Mouse (Mus musculus) central nervous system, embryonic 18 days (tissue): Measurements from ENCODE around the gene Olfr740. TPM values are rescaled to one million over a fixed set of nuclear protein-coding genes. Genes with fewer than 3 reads are reported as not detected.

Source experiments
- polyA plus RNA-seq: library from polyadenylated mRNA; depleted of rRNA; stranded (reverse); fragments of >200 nt; gene quantifications from 2 replicates; pipeline ENCODE4 v1.2.3, GENCODE M21; 2012; rRNA removed

Olfr740 gene
- polyA plus RNA-seq: not detected in 2 replicates

DNA sequence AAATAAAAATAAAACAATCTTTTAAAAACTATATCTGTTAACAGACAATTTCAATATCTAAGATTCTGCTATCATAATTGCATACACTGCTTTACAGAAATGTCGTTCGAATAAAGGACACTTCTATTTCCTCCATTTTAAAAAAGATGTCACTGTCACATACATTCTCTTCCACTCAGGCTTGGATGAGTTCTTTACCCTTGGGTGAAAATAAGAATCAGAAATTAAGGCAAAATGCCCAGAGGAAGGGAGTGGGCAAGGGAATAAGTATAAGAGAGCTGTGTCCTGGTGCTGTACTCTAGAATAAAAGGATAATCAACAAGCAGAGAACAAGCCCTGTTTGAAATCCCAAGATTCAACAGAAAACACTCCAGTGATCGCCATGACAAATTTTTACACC, at the start of gene Olfr740:
Gene Olfr740, plus strand, starts transcription at position 301 of the 400 bp plus-strand sequence.

GRCm38 (mm10) chr14:50407268-50407667, 38.1 kb upstream of the Olfr740 start, which contains the start of gene Olfr738:
Gene Olfr738 (plus strand): TSS chr14:50407568.

GRCm38 (mm10) chr14:50418326-50418725, 27.0 kb upstream of the Olfr740 start, which contains the start of gene Olfr739:
Gene Olfr739 (plus strand): TSS chr14:50418626.

DNA sequence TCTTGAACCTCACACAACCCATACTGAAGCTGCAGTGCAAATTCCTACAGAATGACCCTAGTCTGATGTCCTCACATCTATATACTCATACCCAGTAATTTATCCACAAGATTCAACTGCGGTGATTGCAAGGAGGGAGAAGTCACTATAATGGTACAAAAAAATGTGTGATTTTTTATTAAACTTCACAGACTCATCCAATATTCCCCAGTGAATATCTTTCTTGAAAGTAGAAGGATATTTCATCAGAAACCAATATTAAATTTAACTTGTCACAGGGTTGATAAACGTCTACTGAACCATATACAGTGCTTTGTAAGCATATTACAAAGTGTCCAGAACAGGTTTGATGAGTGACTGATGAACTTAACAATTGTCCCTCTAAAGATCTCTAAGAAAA, 27.1 kb downstream of the Olfr740 start, which contains the start of gene Olfr741:
Gene Olfr741, plus strand, starts transcription at position 301 of the 400 bp plus-strand sequence.

GRCm38 (mm10) chr14:50503300-50503699, 58.0 kb downstream of the Olfr740 start, which contains the start of gene Olfr742:
Gene Olfr742 (plus strand): TSS chr14:50503600.

Other genes with a start within 250 kb of the Olfr740 start
- not detected in 2 replicates for gene Olfr731, start 203.7 kb upstream of the Olfr740 start, polyA plus RNA-seq
- gene Olfr732, start 161.3 kb upstream of the Olfr740 start, polyA plus RNA-seq: not detected in 2 replicates
- not detected in 2 replicates for gene Olfr733, start 144.0 kb upstream of the Olfr740 start, polyA plus RNA-seq
- not detected in 2 replicates for gene Olfr734, start 118.8 kb upstream of the Olfr740 start, polyA plus RNA-seq
- gene Olfr735, start 96.7 kb upstream of the Olfr740 start, polyA plus RNA-seq: not detected in 2 replicates
- not detected in 2 replicates for gene Tlr11, start 87.6 kb upstream of the Olfr740 start, polyA plus RNA-seq
- gene Olfr736, start 64.4 kb upstream of the Olfr740 start, polyA plus RNA-seq: not detected in 2 replicates
- not detected in 2 replicates for gene Olfr738, start 38.0 kb upstream of the Olfr740 start, polyA plus RNA-seq
- not detected in 2 replicates for gene Olfr739, start 26.9 kb upstream of the Olfr740 start, polyA plus RNA-seq
- not detected in 2 replicates for gene Olfr741, start 27.2 kb downstream of the Olfr740 start, polyA plus RNA-seq
- gene Olfr742, start 58.1 kb downstream of the Olfr740 start, polyA plus RNA-seq: not detected in 2 replicates
- not detected in 2 replicates for gene Olfr743, start 76.3 kb downstream of the Olfr740 start, polyA plus RNA-seq
- not detected in 2 replicates for gene Olfr744, start 169.3 kb downstream of the Olfr740 start, polyA plus RNA-seq
- not detected in 2 replicates for gene Olfr745, start 193.8 kb downstream of the Olfr740 start, polyA plus RNA-seq
- gene Olfr746, start 201.5 kb downstream of the Olfr740 start, polyA plus RNA-seq: not detected in 2 replicates
- gene Olfr747, start 247.7 kb downstream of the Olfr740 start, polyA plus RNA-seq: not detected in 2 replicates